Mouse (Mus musculus) skeletal muscle tissue, adult 2 months (tissue): ENCODE data around the gene Dpp4.

Source experiments
- DNase-seq: peaks from one replicate; pipeline ENCODE4 v3.0.0-alpha.2; 2012; ENCODE audit warnings: low read depth, low spot score

The Dpp4 gene

DNA sequence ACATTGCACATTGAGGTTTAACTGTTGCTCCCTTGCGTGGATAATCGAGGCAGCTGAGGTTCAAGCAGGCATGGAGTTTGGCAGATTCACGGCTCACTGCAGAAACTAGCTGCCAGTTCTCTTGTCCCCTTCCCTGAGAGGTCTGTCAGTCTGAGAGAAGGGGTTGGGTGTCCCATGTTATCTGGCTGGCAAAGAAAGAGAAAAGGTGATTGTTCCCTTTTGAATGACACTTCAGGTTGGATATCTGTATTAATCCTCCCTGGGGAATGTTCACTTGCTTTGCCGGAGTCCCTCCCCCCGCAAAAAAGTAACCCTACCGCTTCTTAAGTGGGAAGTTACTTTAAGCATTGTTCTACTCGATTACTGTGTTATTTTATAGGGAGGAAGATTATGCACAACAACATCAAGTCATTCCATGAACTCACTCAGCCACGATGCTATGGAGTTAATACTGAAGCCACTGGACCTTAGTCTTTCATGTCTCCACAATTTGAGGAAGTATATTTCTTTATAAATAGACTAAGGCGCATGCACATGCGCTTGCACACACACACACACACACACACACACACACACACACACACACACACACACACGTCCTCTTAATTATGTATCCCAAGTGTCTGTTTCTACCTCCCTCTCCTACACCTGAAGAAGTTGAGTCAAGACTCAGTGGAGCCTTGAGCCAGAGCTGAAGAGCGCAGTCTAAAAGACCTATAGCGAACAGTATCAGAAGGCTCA lies at the start of gene Dpp4:
Dpp4 (minus strand) TSS at position 151 of the 741 bp plus-strand sequence.
- DNase-seq = no peak

DNA sequence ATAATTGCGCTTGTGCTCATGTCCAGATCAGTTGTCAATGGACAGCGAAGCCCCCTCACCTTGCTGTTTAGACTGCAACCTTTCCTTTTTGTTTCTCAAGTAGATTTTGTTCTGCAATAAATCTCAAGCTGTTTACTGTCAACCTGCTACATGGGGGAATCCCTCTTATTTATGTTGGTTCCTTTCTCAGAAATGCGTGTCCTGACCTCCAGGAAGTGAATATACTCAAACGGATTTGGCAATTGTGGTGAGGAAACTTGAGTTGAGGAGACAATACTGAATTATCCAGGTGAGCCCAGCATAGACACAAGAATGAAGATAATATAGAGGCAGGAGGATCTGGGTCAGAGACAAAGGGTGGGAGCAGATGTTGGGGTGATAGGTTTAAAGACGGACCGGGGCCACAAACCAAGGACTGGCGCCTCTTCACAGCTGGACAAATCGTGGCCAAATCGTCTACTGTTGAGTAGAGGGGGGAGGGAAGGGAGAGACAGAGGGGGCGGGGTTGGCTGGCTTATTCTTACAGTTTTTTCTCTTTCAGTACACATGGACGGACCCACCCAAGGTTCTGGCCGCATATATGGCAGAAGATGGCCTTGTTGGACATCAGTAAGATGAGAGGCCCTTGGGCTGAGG lies 48.9 kb upstream of the Dpp4 start:
- no peak for DNase-seq

DNA sequence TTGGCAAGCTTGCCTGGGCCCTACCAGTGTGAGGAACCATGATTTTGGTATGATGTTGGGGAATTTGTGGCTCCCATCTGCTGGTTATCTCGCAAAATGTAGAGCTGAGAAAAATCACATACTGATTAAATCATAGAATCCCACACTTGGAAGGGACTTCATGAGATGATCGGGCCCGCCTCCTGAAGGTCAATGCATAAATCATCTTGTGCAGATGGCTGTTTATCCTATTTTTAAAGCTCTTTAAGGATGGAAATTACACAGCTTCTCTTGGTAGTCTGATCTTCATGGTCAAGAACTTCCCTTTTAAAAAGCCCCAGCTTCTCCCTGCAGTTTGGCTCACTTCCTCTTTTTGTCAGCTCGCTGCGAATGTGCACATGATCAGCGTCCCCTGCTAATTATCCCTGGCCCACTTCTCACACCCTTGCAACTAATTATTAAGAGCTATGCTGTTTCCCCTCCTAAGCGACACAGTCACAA lies 48.2 kb upstream of the Dpp4 start:
- DNase-seq = peak; percentile 29

DNA sequence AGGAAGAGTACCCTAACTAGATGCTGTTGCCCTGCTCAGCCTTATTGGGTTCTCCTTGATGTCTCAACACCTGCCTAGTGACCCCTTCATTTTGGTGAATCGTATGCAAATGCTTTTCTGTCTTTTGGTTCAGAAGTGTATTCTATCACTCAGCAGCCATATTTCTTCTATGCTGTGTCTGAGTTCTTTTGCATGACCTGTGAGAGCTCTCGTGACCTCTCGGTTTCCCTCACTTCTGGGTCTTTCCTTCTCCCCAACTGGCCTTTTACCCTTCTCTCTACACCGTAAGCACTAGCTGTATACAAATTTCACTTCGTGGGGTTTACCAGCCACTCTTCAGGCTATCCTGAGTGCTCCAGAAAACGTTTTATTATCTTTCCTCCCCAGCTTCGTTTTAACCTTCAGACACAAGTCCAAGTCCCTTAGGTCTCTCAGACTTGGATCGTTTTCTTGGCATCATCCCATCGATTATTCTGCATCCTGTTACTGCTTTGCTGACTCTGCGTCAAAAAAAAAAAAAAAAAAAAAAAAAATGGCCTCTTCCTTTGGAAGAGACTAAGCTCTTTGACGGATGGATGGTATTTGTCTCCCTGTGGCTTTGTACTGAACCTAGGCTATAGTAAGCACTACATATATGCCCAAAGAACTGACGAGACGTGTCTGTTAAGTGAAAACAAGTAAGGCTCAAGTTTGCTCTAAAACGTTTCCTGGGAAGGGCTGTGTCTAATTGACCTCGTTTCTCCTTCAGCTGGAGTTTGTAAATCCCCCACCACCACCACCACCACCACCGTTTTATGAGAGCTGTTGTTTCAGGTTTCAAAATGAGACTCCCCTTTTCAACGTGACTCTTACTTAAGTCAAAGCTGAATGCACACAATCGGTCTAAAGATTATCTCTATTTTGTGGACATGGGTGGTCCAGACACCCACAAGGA lies 47.5 kb upstream of the Dpp4 start:
- peak; percentile 57 for DNase-seq

DNA sequence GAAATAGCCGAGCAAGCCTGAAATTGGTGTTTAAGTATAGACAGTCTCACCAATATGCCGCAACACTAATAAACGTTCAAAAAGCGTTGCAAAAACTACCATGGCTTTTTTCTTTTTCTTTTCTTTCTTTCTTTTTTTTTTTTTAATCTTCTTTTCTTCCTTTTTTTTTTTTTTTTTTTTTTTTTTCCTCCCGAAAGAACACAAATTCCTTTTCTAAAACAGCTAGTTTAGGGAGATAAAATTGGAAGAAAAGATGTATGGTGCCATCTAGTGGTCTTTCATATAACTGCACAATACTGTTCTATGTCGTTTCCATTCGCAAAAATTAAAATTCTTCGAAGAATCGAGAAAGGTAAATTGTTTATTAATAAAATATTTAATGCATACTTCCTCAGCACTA lies 46.0 kb upstream of the Dpp4 start:
- DNase-seq = no peak

DNA sequence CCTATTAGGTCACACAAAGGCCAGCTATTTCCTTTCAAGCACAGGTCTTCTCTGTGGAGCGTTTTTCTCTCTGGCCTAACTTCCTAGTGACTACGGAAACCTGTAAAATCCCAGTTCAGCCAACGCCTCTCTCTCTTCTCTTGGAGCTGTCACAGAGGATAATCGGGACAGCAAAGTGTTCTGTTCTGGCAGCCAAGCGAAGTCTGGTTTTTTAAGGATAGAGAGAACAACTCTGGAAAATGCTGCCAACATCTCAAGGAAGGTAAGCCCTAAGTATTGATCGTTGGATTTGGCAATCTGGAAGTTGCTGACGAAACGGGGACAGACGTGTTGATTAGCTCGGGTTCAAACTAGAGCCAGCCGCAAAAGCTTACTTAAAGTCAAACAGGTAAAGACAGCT lies 43.0 kb upstream of the Dpp4 start:
- DNase-seq = no peak

DNA sequence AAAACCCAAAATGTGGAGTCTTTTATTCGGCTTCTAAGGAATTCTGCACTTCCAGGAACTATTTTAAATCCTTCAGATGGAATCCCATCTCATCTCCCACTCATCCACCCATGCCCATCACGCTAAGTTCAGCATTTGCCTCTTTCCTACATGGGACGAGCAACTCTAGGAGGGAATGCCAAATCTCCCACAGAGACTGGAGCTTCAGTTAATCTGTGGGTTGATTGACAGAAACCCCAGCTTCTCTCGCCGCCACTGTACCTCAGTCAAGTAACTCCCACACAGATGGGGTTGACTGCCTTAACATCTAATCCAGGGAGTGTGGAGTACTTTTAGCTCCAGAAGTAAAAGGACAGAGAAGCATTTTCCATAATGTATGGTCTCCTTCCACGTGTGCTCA lies 42.0 kb upstream of the Dpp4 start:
- no peak for DNase-seq

DNA sequence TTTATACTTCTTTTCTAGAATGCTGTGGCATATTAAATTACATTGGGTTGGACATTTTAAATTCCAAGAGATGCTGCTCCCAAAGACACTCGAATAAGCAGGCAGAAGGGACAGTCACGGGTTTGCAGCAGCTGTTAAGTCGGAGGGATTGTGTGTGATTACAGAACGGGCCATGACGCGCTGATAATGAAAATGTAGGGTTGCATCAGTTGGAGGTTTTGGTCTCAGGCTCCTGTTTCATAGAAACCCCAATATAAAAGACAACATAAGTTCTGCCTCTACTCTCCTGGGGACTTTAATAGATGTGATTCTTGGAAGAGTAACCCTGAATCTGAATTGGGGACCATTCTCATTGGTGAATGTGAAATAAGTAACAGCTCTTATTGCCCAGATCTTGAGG lies 38.3 kb upstream of the Dpp4 start:
- DNase-seq = no peak

DNA sequence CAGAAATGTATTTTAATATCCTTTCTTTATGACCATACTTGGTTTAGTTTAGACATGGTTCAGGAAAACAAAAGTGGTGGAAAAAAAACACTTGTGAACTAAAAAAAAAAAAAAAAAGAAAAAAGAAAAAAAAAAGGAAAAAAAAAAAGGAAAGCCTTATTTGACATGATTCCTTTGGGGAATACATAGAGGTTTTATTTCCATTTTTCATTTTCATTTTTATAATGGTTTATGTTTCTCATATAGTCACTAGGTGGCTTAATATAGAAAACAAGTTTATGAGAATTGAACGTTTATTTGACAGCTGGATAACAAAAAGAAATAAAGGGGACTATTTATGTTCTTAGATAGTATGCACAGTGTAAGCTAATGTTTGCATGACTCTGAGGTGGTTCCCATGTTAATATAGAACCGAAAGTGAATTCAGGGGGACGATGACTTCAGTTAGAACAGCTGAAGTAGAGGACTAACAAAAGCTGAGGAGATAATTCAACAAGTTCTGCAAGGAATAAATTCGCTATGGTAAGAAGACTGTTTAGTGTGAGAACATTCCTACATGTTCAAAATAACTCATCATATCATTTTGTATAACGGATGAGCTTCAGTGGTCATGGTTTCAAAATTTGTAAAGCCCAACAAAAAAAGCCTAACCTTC lies 37.8 kb upstream of the Dpp4 start:
- no peak for DNase-seq

DNA sequence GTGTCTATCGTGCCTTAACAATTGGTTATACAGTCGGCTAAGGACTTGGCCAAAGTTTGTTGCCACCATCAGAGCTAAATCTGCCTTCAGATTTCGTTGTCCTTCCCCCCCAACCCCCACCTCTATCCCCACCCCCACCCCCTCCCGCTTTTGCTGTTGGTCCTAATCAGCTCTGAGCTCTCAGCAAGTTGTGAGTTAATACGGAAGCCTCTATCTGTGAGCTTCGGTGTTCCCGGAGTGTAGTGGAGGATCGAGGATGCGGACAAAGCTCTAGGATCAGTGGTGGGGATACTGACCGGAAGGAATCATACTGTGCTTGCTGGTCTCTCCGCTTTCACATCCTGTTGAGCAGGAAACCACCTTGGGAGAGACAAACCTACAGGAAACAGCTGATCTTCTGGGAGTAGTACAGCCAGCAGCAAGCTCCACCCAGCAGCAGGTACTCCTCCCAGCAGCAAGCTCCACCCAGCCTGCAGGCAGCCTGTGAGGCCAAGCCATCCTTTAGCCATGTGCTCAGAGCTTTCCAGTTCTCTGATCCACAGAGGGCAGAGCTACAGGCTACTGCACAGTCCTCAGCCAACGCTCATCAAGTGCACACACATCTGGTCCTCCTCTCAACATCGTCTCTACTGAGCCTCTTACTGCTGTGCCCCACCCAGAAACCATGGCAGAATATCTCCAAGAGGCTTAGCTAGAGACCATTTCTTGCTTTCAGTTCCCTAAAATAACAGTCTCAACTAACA lies 28.9 kb upstream of the Dpp4 start:
- peak; percentile 68 for DNase-seq

DNA sequence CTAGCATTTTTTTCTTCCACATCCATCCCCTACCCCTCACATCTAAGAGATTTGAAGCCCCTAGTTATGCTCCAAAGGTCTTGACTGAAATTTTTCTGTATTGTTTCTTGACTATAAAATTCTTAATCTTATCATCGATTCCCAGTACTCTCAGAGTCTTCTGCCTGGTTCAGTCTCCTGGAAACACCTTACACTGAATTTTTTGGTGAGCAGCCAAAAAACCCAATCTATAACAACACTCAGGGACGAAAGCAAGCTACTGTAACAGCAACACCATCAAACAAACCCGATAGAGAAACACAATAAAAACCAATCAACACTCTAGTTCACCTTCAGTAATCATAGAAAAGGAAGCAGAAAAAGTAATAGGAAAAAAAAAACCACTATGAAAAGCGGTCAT lies 28.1 kb upstream of the Dpp4 start:
- no peak for DNase-seq

DNA sequence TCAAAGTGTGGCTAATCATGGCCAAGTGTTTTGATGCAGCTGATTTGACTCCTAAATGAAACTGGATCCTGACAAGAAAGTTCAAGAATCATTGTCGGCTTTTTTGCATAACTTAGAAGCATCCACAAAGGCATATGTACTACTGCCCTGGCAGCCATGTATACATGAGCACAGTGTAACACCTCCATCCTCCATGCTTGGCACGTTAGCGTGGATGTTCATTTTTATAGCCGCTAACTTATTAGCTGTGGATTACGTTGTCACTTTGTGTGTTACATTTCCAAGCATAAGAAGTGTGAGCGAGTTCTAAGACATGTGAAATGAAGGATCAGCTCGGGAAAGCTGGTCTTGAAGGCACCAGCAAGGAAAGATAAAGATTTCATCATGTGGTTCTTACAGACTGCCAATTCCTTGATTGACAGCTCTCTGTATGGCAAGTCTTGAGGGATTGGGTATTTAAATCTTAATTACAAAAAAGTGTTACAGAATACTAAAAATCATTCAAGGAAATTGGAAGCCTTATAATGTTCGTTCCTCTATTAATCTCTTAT lies 19.3 kb upstream of the Dpp4 start:
- DNase-seq = no peak

DNA sequence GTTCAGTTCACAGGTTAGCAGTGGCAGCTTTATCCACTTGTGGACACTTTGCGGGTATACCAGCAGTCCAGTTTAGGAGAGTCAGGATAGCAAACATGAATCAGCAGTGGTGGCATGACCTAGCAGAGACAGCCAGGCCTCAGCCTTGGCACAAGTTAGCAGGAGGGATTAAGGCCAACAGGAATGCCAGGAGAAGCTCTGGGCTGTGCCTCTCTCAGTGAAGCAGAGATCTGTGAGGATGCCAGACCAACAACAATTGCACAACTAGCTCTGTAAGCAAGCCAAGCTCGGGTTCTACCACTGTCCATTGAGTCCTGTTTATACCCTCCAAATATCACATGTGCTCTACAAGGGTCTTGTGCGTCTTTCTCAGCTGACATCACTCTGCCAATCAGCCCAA lies 13.9 kb upstream of the Dpp4 start:
- peak; percentile 45 for DNase-seq

DNA sequence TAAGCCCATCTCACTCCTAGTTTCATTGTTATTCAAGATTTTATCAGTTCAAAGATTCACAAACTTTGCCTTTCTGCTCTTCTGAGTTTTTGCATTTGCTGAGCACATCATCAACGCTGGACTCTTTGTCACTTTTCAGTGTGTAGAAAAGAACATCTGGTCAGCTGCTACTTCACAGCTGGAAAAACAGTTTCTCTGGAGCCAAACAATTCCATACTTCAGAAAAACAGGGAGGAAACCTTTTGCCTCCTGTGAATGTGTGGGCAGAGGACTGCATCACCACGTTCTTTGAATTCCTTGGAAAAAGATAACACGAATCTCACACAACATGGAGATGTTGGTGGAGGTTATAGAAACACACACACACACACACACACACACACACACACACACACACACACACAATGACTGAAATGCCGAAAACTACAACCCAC lies 11.3 kb upstream of the Dpp4 start:
- DNase-seq = no peak

DNA sequence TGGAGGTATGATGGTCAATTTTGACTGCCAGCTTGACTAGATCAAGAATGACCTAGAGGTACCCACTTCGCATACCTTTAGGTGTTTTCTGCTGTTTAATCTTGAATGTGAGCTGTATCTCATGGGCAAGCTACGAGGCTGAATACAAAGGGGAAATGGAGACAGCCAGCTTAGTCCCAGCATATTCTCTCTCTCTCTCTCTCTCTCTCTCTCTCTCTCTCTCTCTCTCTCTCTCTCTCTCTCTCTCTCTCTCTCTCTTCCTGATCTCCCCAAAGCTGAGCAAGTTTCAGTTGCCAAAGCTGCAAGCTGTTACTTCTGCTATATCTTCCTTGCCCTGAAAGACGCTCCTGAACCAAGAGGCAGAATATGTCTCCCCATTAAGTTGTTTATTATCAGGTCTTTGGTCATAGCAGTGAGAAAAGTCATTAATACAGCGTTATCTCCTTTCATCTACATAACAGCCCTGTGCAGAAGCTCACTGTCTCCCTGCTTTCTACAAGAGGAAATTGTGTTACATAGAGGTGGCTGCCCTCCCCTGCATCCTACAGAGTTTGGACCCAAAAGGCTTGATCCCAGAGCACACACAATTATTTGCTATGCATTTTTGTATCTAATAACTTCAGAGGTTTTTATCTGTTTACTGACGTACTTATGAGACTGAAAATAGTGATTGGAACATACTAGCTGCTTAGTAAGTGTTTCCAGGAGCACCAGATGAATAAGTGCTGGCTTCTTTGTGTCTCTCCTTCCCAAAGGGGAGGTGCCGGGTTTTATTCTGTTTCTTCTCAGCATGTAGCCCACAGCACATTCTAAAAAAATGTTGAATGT lies 10.7 kb upstream of the Dpp4 start:
- DNase-seq = peak; percentile 62

DNA sequence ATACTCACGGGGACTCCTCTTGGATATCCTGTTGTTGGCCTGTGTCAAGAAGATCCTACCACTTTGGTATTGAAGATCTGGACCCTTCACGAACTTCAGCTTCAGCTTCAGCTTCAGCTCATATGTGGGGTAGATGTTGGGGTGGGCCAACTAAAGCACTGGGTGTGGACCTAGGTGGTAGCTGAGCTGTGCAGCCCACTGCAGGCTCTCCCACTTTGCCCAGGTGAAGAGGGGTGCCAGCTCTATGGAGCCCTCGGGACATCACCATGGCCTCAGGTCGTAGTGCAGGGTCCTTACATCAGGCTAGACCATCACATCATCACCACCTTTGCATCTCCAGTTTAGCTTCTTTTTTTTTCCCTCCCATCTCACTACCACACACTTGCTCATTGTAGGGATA lies 9.2 kb upstream of the Dpp4 start:
- DNase-seq = no peak

DNA sequence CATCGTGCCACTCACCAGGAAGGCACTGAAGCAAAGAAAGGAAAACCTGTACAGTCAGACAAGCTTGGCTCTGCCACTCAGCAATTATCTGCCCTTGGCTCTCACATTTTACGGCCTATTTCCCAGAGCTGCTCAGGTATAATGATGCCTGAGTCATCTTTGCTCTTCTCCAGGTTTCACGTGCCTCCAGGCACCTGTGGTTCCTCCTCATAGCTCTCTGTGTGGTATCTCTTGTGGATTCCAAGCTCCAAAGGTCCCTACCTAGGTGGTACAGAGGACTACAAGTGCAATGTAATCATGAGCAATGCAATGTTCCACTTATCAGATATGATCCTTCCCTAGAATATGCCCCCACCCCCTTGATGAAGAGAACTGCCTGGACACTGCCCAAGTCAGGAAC lies 8.0 kb upstream of the Dpp4 start:
- DNase-seq = no peak

DNA sequence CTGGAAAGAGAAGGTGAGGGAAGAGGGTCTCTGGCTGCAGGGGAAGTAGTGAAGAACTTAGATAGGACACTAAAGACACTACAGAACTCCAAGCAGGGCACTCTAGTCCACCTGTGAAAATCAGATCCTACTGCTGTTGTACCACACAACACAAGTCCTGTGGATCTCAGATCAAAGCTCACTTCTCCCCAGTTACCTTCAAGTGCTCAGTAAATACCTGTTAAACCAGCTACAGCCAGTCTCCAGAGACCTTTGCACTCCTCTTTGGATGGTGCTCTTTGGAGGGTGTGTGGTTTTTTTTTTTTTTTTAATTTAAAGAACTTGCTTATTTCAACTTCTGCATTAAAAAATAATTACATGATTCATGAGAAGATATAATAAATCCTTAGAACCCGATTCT lies 5.2 kb upstream of the Dpp4 start:
- no peak for DNase-seq

DNA sequence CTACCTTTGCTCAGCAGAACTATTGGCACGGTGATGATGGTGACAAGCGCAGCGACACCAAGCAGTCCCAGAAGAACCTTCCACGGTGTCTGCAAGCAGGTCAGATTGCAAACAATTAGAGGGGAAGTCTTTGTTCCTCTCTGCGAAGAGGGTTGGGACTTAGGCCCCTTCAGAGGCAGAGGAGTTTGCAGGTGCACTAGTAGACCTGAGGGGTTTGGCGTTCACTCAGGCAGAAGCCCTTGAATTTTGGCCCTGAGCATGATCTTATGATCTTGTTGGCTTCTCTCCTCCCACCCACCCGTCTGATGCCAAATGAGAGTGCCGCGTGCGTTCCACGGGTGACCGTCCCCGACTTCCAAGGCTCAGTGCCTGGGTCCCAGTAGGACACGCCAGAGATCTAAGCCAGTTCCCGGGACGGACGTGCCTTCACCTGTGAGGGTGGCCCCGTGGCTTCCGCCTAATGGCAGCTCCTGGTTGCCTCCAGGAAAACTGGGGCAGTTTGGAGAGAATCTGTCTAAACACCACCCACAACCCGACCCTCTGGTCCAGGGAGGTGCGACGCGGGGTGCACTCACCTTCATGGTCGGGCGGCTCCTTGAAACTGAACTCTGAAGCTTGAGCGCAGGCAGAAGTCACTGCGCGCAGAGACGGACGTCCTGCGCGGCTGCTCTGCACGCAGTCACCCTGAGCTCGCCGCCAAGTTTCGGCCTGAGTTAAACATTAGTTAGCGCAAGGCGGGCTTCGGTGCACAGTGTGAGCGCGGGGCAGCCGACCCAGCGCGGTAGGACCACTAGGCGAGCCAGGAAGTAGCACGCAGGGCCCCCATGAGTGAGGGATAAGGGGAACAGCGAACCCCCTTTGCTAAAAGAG lies 585 bp downstream of the Dpp4 start:
- no peak for DNase-seq
